Mouse (Mus musculus) hindbrain, postnatal 0 days (tissue): ENCODE measurements around the gene Wasf2. TPM values are rescaled to one million over a fixed set of nuclear protein-coding genes. Genes with fewer than 3 reads are reported as not detected.

ENCODE experiments used
- ATAC-seq: fragments of 200-750 bp; cut with Nextera tagmentation; 2 replicates; pipeline ENCODE4 v1.8.0; 2017; ENCODE audit warnings: mild to moderate bottlenecking, moderate TSS enrichment, moderate library complexity
- DNase-seq: peaks from one replicate; pipeline ENCODE4 v3.0.0-alpha.2; 2015; ENCODE audit warnings: low spot score
- H3K27ac ChIP-seq: fragments of 300-500 bp; sonication (generic); 2 replicates; pipeline ENCODE4 v1.5.1; 2014; ENCODE audit warnings: mild to moderate bottlenecking
- H3K27me3 ChIP-seq: fragments of 300-500 bp; sonication (generic); 2 replicates; pipeline ENCODE4 v1.6.1; 2014; ENCODE audit warnings: low read length, mixed read lengths; ENCODE audit not compliant: insufficient read depth
- H3K36me3 ChIP-seq: fragments of 300-500 bp; sonication (generic); 2 replicates; pipeline ENCODE4 v1.6.1; 2014; ENCODE audit warnings: low read length, mixed read lengths; ENCODE audit not compliant: insufficient read depth
- H3K4me1 ChIP-seq: fragments of 300-500 bp; sonication (generic); 2 replicates; pipeline ENCODE4 v1.6.1; 2014; ENCODE audit warnings: antibody characterized with exemption, low read length, mixed read lengths; ENCODE audit not compliant: insufficient read depth
- H3K4me2 ChIP-seq: fragments of 300-500 bp; sonication (generic); 2 replicates; pipeline ENCODE4 v1.6.1; 2014; ENCODE audit warnings: low read depth, mild to moderate bottlenecking, low read length, moderate library complexity, mixed read lengths
- H3K4me3 ChIP-seq: fragments of 300-500 bp; sonication (generic); 2 replicates; pipeline ENCODE4 v1.5.1; 2014; ENCODE audit warnings: low read length
- H3K9ac ChIP-seq: fragments of 300-500 bp; sonication (generic); replicated peaks from 2 replicates; pipeline ENCODE4 v1.6.1; 2014; ENCODE audit warnings: mild to moderate bottlenecking, low read length, moderate library complexity, mixed read lengths
- H3K9me3 ChIP-seq: fragments of 300-500 bp; sonication (generic); 2 replicates; pipeline ENCODE4 v1.6.1; 2016; ENCODE audit warnings: low read length, mixed read lengths
- CTCF ChIP-seq: IDR thresholded peaks from 2 replicates; pipeline ENCODE4 v1.5.1; 2016; ENCODE audit warnings: antibody characterized with exemption, control low read depth, low read depth
- WGBS: fragments of 180-500 bp; shearing (Covaris S2); extraction: QIAGEN DNeasy Blood & Tissue Kit; methylation state at CpG from one replicate; pipeline ENCODE4 v1.1.7; 2014; 5-methylcytosine and 5-hydroxymethylcytosine counted together
- polyA plus RNA-seq: library from polyadenylated mRNA; unstranded; fragments of >200 nt; fragmentation: Nextera tagmentation; extraction: Ambion mirVana; gene quantifications from 2 replicates; pipeline ENCODE4 v1.2.1, GENCODE M21; 2015
- total RNA-seq: library from RNA; depleted of rRNA; stranded (reverse); fragments of >200 nt; gene quantifications from 2 replicates; pipeline ENCODE4 v1.2.3, GENCODE M21; 2014

Wasf2 gene
- total and polyA plus RNA-seq, 2 experiments from 2014 or later, result 14.1 to 27.5 TPM

GRCm38 (mm10) chr4:133170056-133170524, 39.8 kb downstream of the Wasf2 start:
- peak overlapping the region; percentile 22; the same call in 1 of the 2 replicates for H3K27ac ChIP-seq
- no peak for ATAC-seq
- 61% methylated on average over 3 of the region's 3 CpGs for whole genome bisulfite sequencing

GRCm38 (mm10) chr4:133170616-133171015, 40.3 kb downstream of the Wasf2 start:
- Histone ChIP-seq H3K4me1 (no peaks in the 10 kb centered on the region; the same call in 1 of the 2 replicates), H3K9me3 (no peaks in the 10 kb centered on the region), H3K4me2 (no peak overlapping the region), H3K27me3 (no peaks in the 10 kb centered on the region), H3K9ac (no peak overlapping the region), H3K27ac (peak overlapping the region; percentile 22; the same call in 1 of the 2 replicates), H3K4me3 (no peak overlapping the region), H3K36me3 (no peaks in the 10 kb centered on the region)
- no peak for TF ChIP-seq CTCF
- peak; percentile 30 for DNase-seq
- no peak for ATAC-seq

More at GRCm38 (mm10) chr4:133170056-133170524, 39.8 kb downstream of the Wasf2 start:
- no peak overlapping the region for H3K4me2 ChIP-seq
- no peaks in the 10 kb centered on the region for H3K36me3 ChIP-seq
- no peak for DNase-seq
- H3K4me3 ChIP-seq, result no peak overlapping the region
- H3K9me3 ChIP-seq, result no peaks in the 10 kb centered on the region
- TF ChIP-seq CTCF, result no peak
- no peak overlapping the region for H3K9ac ChIP-seq
- no peaks in the 10 kb centered on the region for H3K27me3 ChIP-seq
- no peaks in the 10 kb centered on the region; the same call in 1 of the 2 replicates for H3K4me1 ChIP-seq

GRCm38 (mm10) chr4:133172451-133172850, 42.1 kb downstream of the Wasf2 start:
- H3K9me3 ChIP-seq, result no peaks in the 10 kb centered on the region
- ATAC-seq, result no peak
- 92% methylated on average over 4 of the region's 4 CpGs for WGBS
- H3K4me3 ChIP-seq, result no peak overlapping the region
- H3K4me2 ChIP-seq, result no peak overlapping the region
- peaks cover 9% of the 10 kb centered on the region; the same call in 1 of the 2 replicates for H3K4me1 ChIP-seq
- no peaks in the 10 kb centered on the region for H3K27me3 ChIP-seq
- DNase-seq, result no peak
- TF ChIP-seq CTCF, result no peak
- H3K27ac ChIP-seq, result no peak overlapping the region
- no peak overlapping the region for H3K9ac ChIP-seq
- no peaks in the 10 kb centered on the region for H3K36me3 ChIP-seq

GRCm38 (mm10) chr4:133174361-133174760, 44.1 kb downstream of the Wasf2 start:
- WGBS, result 77% methylated on average over 4 of the region's 4 CpGs
- Histone ChIP-seq H3K27ac (peak overlapping the region; percentile 51; the same call in 1 of the 2 replicates), H3K9me3 (no peaks in the 10 kb centered on the region), H3K9ac (no peak overlapping the region), H3K4me2 (no peak overlapping the region), H3K4me1 (peaks cover 9% of the 10 kb centered on the region; the same call in 1 of the 2 replicates), H3K36me3 (no peaks in the 10 kb centered on the region), H3K27me3 (no peaks in the 10 kb centered on the region), H3K4me3 (no peak overlapping the region)
- DNase-seq (no peak), ATAC-seq (no peak)
- TF ChIP-seq CTCF, result no peak

- Histone ChIP-seq H3K9me3 (no peaks in the 10 kb centered on the region), H3K4me1 (0 out of 2 replicates have a peak, but pooled peaks cover 9% of the 10 kb centered on the region), H3K27me3 (no peaks in the 10 kb centered on the region), H3K4me3 (no peak overlapping the region), H3K9ac (no peak overlapping the region), H3K4me2 (no peak overlapping the region), H3K36me3 (no peaks in the 10 kb centered on the region), H3K27ac (peak overlapping the region; percentile 46; the same call in 1 of the 2 replicates)
- no peak for TF ChIP-seq CTCF
- WGBS, result 69% methylated on average over 7 of the region's 7 CpGs
- DNase-seq (no peak), ATAC-seq (no peak)
Observed at GRCm38 (mm10) chr4:133175274-133175673, 45.0 kb downstream of the Wasf2 start.

- Histone ChIP-seq H3K4me2 (peak overlapping the region; percentile 22), H3K9ac (peak overlapping the region; percentile 3; the same call in 1 of the 2 replicates), H3K4me3 (no peak overlapping the region), H3K27ac (peak overlapping the region; percentile 46), H3K9me3 (no peaks in the 10 kb centered on the region), H3K27me3 (no peaks in the 10 kb centered on the region), H3K36me3 (no peaks in the 10 kb centered on the region), H3K4me1 (0 out of 2 replicates have a peak, but pooled peaks cover 9% of the 10 kb centered on the region)
- DNase-seq (peak; percentile 68), ATAC-seq (peak; percentile 67)
- TF ChIP-seq CTCF, result no peak
- WGBS, result 36% methylated on average over 14 of the region's 14 CpGs
Observed at GRCm38 (mm10) chr4:133175998-133176760, 45.9 kb downstream of the Wasf2 start.
